Comparison of ENCODE assay signal across 10 mouse cellular contexts in the genomic region with DNA sequence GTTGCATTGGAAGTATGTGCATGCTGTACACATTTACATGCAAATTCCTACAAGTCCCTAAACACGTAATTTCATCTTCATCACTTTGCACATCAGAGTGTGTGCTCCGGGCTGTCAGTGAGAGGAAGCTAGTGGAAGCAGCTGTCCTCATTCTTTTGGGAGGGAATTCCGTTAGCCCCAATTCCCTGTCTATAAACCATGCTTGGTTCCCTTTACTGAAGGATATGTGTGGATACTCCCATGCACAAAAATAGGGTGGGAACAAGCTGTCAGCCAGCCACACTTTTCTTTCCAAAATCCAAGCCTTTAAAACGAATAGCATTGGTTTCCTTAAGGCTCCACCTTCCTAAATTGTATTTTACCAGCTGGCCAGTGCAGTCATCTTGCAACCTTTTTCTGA. TPM values are rescaled to one million over a fixed set of nuclear protein-coding genes. Genes with fewer than 3 reads are reported as not detected.
DNase-seq lines count a peak whose midpoint lies in the region; ATAC-seq and TF ChIP-seq lines count a peak whose summit lies in the region.
"Had no signal": no experiment of that assay in that cellular context is flagged by ENCODE, and none has a peak within 500 bp of the region (broad histone marks: within the 10 kb centered on the region; RNA-seq: fewer than 3 reads in every experiment).

No protein-coding gene starts in this region.

- no peak for ATAC-seq in limb, embryonic 11.5 days (ENCODE audit: insufficient number of reproducible peaks, low FRiP score, low TSS enrichment, low read depth)
- ATAC-seq in neural tube, embryonic 15.5 days (ENCODE audit: low FRiP score), result peak; percentile 9
- no peak for ATAC-seq in erythroblast, adult 5-6 weeks (replicated peaks; ENCODE audit: low FRiP score, poor library complexity, severe bottlenecking)

- peak; percentile 19; the same call in 1 of the 2 replicates for TF ChIP-seq POLR2A in cerebellum, adult 2 months (IDR thresholded peaks at IDR 0.05; ENCODE audit: borderline replicate concordance, insufficient read depth, low read length)

- WGBS in cerebellum, adult 2 months, result 4% methylated on average over 4 of the region's 4 CpGs
- WGBS in limb, embryonic 11.5 days, result 18% methylated on average over 4 of the region's 4 CpGs
- WGBS in neural tube, embryonic 15.5 days, result 10% methylated on average over 4 of the region's 4 CpGs

- H3K36me3 ChIP-seq in limb, embryonic 11.5 days (ENCODE audit: control insufficient read depth, insufficient read depth, low read length), result no peaks in the 10 kb centered on the region
- H3K36me3 ChIP-seq in neural tube, embryonic 15.5 days, result no peaks in the 10 kb centered on the region
- H3K36me3 ChIP-seq: lung, embryonic 15.5 days had no signal

- no peaks in the 10 kb centered on the region for H3K9me3 ChIP-seq in limb, embryonic 11.5 days (ENCODE audit: control insufficient read depth, low read length)
- H3K9me3 ChIP-seq in neural tube, embryonic 15.5 days (replicated peaks), result no peaks in the 10 kb centered on the region
- H3K9me3 ChIP-seq: lung, embryonic 15.5 days had no signal

- peak overlapping the region; percentile 72; the same call in 1 of the 2 replicates for H3K4me2 ChIP-seq in limb, embryonic 11.5 days (ENCODE audit: low read depth, severe bottlenecking)
- peak overlapping the region; percentile 62 for H3K4me2 ChIP-seq in neural tube, embryonic 15.5 days

- peak overlapping the region; percentile 62 for H3K27ac ChIP-seq in cerebellum, adult 2 months (ENCODE audit: insufficient read depth, low read length)
- H3K27ac ChIP-seq in limb, embryonic 11.5 days (replicated peaks; ENCODE audit: low read depth, low read length), result no peak overlapping the region
- peak overlapping the region; percentile 86 for H3K27ac ChIP-seq in neural tube, embryonic 15.5 days (replicated peaks)
- H3K27ac ChIP-seq: lung, embryonic 15.5 days had no signal

- no peak overlapping the region for H3K9ac ChIP-seq in limb, embryonic 11.5 days (ENCODE audit: low read length)
- peak overlapping the region; percentile 76 for H3K9ac ChIP-seq in neural tube, embryonic 15.5 days (replicated peaks)
- H3K9ac ChIP-seq: lung, embryonic 15.5 days had no signal

- TF ChIP-seq CTCF in cerebellum, adult 2 months (IDR thresholded peaks at IDR 0.05; ENCODE audit: borderline replicate concordance, insufficient read depth, low read depth, low read length), result no peak

- peak overlapping the region; percentile 99 for H3K4me3 ChIP-seq in cerebellum, adult 2 months (replicated peaks; ENCODE audit: insufficient read depth, low read depth, low read length)
- no peak overlapping the region for H3K4me3 ChIP-seq in limb, embryonic 11.5 days (ENCODE audit: low read depth, low read length)
- H3K4me3 ChIP-seq in neural tube, embryonic 15.5 days (replicated peaks), result peak overlapping the region; percentile 67

- H3K4me1 ChIP-seq in cerebellum, adult 2 months (ENCODE audit: control insufficient read depth, insufficient read depth, low read length), result peaks cover 14% of the 10 kb centered on the region; the same call in 1 of the 2 replicates
- peaks cover 10% of the 10 kb centered on the region for H3K4me1 ChIP-seq in limb, embryonic 11.5 days (ENCODE audit: control insufficient read depth, insufficient read depth, low read length)
- peaks cover 33% of the 10 kb centered on the region for H3K4me1 ChIP-seq in neural tube, embryonic 15.5 days

- DNase-seq in cerebellum, adult 2 months, result peak; percentile 44 to 53
- no peak for DNase-seq in cerebellum, adult 11-12 months
- peak; percentile 33 to 56 for DNase-seq in right cerebral cortex, postnatal 10 days (ENCODE audit: low spot score in 2 of 2)
- no peak for DNase-seq in right cerebral cortex, postnatal 14 days
- no peak for DNase-seq in limb, embryonic 11.5 days (ENCODE audit: low spot score)
- no peak for DNase-seq in thymus, postnatal 10 days (ENCODE audit: low spot score in 2 of 2)
- DNase-seq: adrenal gland, postnatal 10 days had no signal

- H3K27me3 ChIP-seq in cerebellum, adult 2 months (ENCODE audit: control insufficient read depth, insufficient read depth, low read length), result no peaks in the 10 kb centered on the region
- H3K27me3 ChIP-seq in limb, embryonic 11.5 days (ENCODE audit: control insufficient read depth, insufficient read depth, low read length), result no peaks in the 10 kb centered on the region
- H3K27me3 ChIP-seq in neural tube, embryonic 15.5 days (replicated peaks), result no peaks in the 10 kb centered on the region

RNA-seq across cellular contexts. Expression of a gene that starts 2.1 kb away (rescaled TPM):
- 330 and 332 TPM in 2 replicates for polyA plus RNA-seq in cerebellum, adult 2 months (2012; rRNA removed)
- polyA plus RNA-seq in limb, embryonic 11.5 days (2014; fragmentation: Nextera tagmentation; extraction: Ambion mirVana), result 40.3 and 44.0 TPM in 2 replicates
- 1,138 and 1,419 TPM in 2 replicates for polyA plus RNA-seq in neural tube, embryonic 15.5 days (2015; fragmentation: Nextera tagmentation; extraction: Ambion mirVana)
- not detected in 2 replicates for total RNA-seq in erythroblast, adult 5-6 weeks (2015; ENCODE audit: low replicate concordance)
- total RNA-seq in erythroblast, adult 5-6 weeks (2017; ENCODE audit: low replicate concordance), result not detected in 2 replicates

Comparison
In these comparisons a context has a peak if more than half of its experiments do, and no peak if none do; other contexts are left out.
1. DNase-seq: peak in cerebellum, adult 2 months (2 of 2) and right cerebral cortex, postnatal 10 days (2 of 2); none in cerebellum, adult 11-12 months (single experiment), right cerebral cortex, postnatal 14 days (single experiment), limb, embryonic 11.5 days (single experiment) and thymus, postnatal 10 days (0 of 2).